8 mouse cellular contexts compared by ENCODE assay signal in genomic region chr15:83562626-83563270, GRCm38 (mm10). TPM values are rescaled to one million over a fixed set of nuclear protein-coding genes. Genes with fewer than 3 reads are reported as not detected.
A peak's percentile ranks its signal among the peaks of the same experiment; 100 is the strongest.
DNase-seq lines count a peak whose midpoint lies in the region; ATAC-seq and TF ChIP-seq lines count a peak whose summit lies in the region.

No protein-coding gene starts in this region.

- H3K4me2 ChIP-seq in hindbrain, postnatal 0 days (ENCODE audit: low read depth, low read length): peak overlapping the region; percentile 67

- peaks cover 12% of the 10 kb centered on the region; the same call in 1 of the 2 replicates for H3K4me1 ChIP-seq in hindbrain, postnatal 0 days (ENCODE audit: insufficient read depth, low read length)

- no peak overlapping the region for H3K27ac ChIP-seq in hindbrain, postnatal 0 days

- no peaks in the 10 kb centered on the region for H3K9me3 ChIP-seq in hindbrain, postnatal 0 days (ENCODE audit: low read length)

- no peaks in the 10 kb centered on the region for H3K36me3 ChIP-seq in hindbrain, postnatal 0 days (ENCODE audit: insufficient read depth, low read length)

- H3K4me3 ChIP-seq in hindbrain, postnatal 0 days (ENCODE audit: low read length): peak overlapping the region; percentile 33; the same call in 1 of the 2 replicates

- 37% methylated on average over 15 of the region's 15 CpGs for WGBS in hindbrain, postnatal 0 days

- peak overlapping the region; percentile 33; the same call in 1 of the 2 replicates for H3K9ac ChIP-seq in hindbrain, postnatal 0 days (replicated peaks; ENCODE audit: low read length)

- TF ChIP-seq CTCF in hindbrain, postnatal 0 days (IDR thresholded peaks at IDR 0.05; ENCODE audit: low read depth): no peak

- H3K27me3 ChIP-seq in hindbrain, postnatal 0 days (ENCODE audit: insufficient read depth, low read length): no peaks in the 10 kb centered on the region

- ATAC-seq in common myeloid progenitor, adult 5-6 weeks (replicated peaks; ENCODE audit: low read depth, poor library complexity, severe bottlenecking): peak; percentile 73
- ATAC-seq in hindbrain, postnatal 0 days: peak; percentile 68; the same call in 1 of the 2 replicates
- peak; percentile 64 for ATAC-seq in megakaryocyte, adult 5-6 weeks (ENCODE audit: poor library complexity, severe bottlenecking)

- peak; percentile 89 for DNase-seq in Muller cell, postnatal 12 days (ENCODE audit: inconsistent ontology term)
- peak; percentile 83 for DNase-seq in gastrocnemius, postnatal 10 days
- peak; percentile 77 for DNase-seq in hindbrain, postnatal 0 days (ENCODE audit: low spot score)
- peak; percentile 53 to 58 for DNase-seq in left cerebral cortex, adult 18-20 months (ENCODE audit: low spot score in 2 of 2)
- DNase-seq in right cerebral cortex, postnatal 25 days: peak; percentile 49
- DNase-seq in urinary bladder, postnatal 4 days (ENCODE audit: low spot score in 2 of 2): peak; percentile 75 to 82

RNA-seq across cellular contexts. Expression of gene Tspo, which starts 0.6 kb away (rescaled TPM):
- total RNA-seq in common myeloid progenitor, adult 5-6 weeks (2017): 60.8 and 78.3 TPM in 2 replicates
- 10 to 100 TPM; 30.3 to 33.8 TPM for total RNA-seq in gastrocnemius, postnatal 10 days (2021)
- 5.0 and 9.6 TPM in 2 replicates for total RNA-seq in hindbrain, postnatal 0 days (2014; rRNA removed)
- 17.1 and 17.3 TPM in 2 replicates for polyA plus RNA-seq in hindbrain, postnatal 0 days (2015; fragmentation: Nextera tagmentation; extraction: Ambion mirVana)
- 10 to 100 TPM in 1 of 2 experiments, 1 to 10 TPM in 1; 7.9 to 10.6 TPM for total RNA-seq in left cerebral cortex, adult 18-20 months (2021)
- total RNA-seq in megakaryocyte, adult 5-6 weeks (2015): 184 and 209 TPM in 2 replicates
- total RNA-seq in megakaryocyte, adult 5-6 weeks (2017): 112 and 119 TPM in 2 replicates

RNA-seq across cellular contexts. Expression of gene Mcat, which starts 0.8 kb away (rescaled TPM):
- 15.0 and 25.3 TPM in 2 replicates for total RNA-seq in common myeloid progenitor, adult 5-6 weeks (2017)
- 10 to 100 TPM; 22.7 to 29.3 TPM for total RNA-seq in gastrocnemius, postnatal 10 days (2021)
- 50.1 and 54.2 TPM in 2 replicates for total RNA-seq in hindbrain, postnatal 0 days (2014; rRNA removed)
- polyA plus RNA-seq in hindbrain, postnatal 0 days (2015; fragmentation: Nextera tagmentation; extraction: Ambion mirVana): 35.2 and 36.9 TPM in 2 replicates
- 10 to 100 TPM; 17.9 to 26.0 TPM for total RNA-seq in left cerebral cortex, adult 18-20 months (2021)
- 4.3 and 5.2 TPM in 2 replicates for total RNA-seq in megakaryocyte, adult 5-6 weeks (2015)
- total RNA-seq in megakaryocyte, adult 5-6 weeks (2017): 7.0 and 8.0 TPM in 2 replicates

RNA-seq across cellular contexts. Expression of gene Ttll12, which starts 32.2 kb away (rescaled TPM):
- total RNA-seq in common myeloid progenitor, adult 5-6 weeks (2017): 22.5 and 26.0 TPM in 2 replicates
- total RNA-seq in gastrocnemius, postnatal 10 days (2021): 10 to 100 TPM in 1 of 2 experiments, 1 to 10 TPM in 1; 9.4 to 13.0 TPM
- 56.9 and 60.6 TPM in 2 replicates for total RNA-seq in hindbrain, postnatal 0 days (2014; rRNA removed)
- 31.3 and 32.6 TPM in 2 replicates for polyA plus RNA-seq in hindbrain, postnatal 0 days (2015; fragmentation: Nextera tagmentation; extraction: Ambion mirVana)
- total RNA-seq in left cerebral cortex, adult 18-20 months (2021): 10 to 100 TPM; 11.2 to 12.4 TPM
- 5.9 and 6.1 TPM in 2 replicates for total RNA-seq in megakaryocyte, adult 5-6 weeks (2015)
- 3.0 and 6.5 TPM in 2 replicates for total RNA-seq in megakaryocyte, adult 5-6 weeks (2017)

RNA-seq across cellular contexts. Expression of gene Bik, which starts 36.1 kb away (rescaled TPM):
- total RNA-seq in common myeloid progenitor, adult 5-6 weeks (2017): not detected in 2 replicates
- total RNA-seq in gastrocnemius, postnatal 10 days (2021): 1 to 10 TPM; 2.0 to 3.3 TPM
- 0.16 and 0.97 TPM in 2 replicates for total RNA-seq in hindbrain, postnatal 0 days (2014; rRNA removed)
- polyA plus RNA-seq in hindbrain, postnatal 0 days (2015; fragmentation: Nextera tagmentation; extraction: Ambion mirVana): 0.68 and 1.3 TPM in 2 replicates
- total RNA-seq in left cerebral cortex, adult 18-20 months (2021): not detected
- total RNA-seq in megakaryocyte, adult 5-6 weeks (2015): 0.41 TPM in 1 of 2 replicates, not detected in the other
- 0.40 TPM in 1 of 2 replicates, not detected in the other for total RNA-seq in megakaryocyte, adult 5-6 weeks (2017)

RNA-seq across cellular contexts. Expression of gene Ttll1, which starts 52.1 kb away (rescaled TPM):
- total RNA-seq in common myeloid progenitor, adult 5-6 weeks (2017): 6.3 and 8.5 TPM in 2 replicates
- total RNA-seq in gastrocnemius, postnatal 10 days (2021): 1 to 10 TPM; 5.2 to 6.3 TPM
- total RNA-seq in hindbrain, postnatal 0 days (2014; rRNA removed): 36.2 and 39.2 TPM in 2 replicates
- 91.9 and 104 TPM in 2 replicates for polyA plus RNA-seq in hindbrain, postnatal 0 days (2015; fragmentation: Nextera tagmentation; extraction: Ambion mirVana)
- 10 to 100 TPM; 53.3 to 53.9 TPM for total RNA-seq in left cerebral cortex, adult 18-20 months (2021)
- 3.6 and 3.8 TPM in 2 replicates for total RNA-seq in megakaryocyte, adult 5-6 weeks (2015)
- total RNA-seq in megakaryocyte, adult 5-6 weeks (2017): 3.2 and 4.4 TPM in 2 replicates
